Mouse (Mus musculus) adrenal gland, postnatal 25 days (tissue): Measurements from ENCODE around the gene Smim22. TPM values are rescaled to one million over a fixed set of nuclear protein-coding genes. Genes with fewer than 3 reads are reported as not detected.
A peak's percentile ranks its signal among the peaks of the same experiment; 100 is the strongest.

Experiments
- DNase-seq: peaks from one replicate; pipeline ENCODE4 v3.0.0; 2021; ENCODE audit warnings: mixed read lengths
- total RNA-seq: library from RNA; stranded (reverse); gene quantifications from 2 replicates; pipeline ENCODE4 v1.2.3, GENCODE M21; 2021

Gene Smim22
- total RNA-seq, 1 experiment from 2014 or later = not detected

GRCm38 (mm10) chr16:5008076-5008475 is 988 bp downstream of the Smim22 start:
- DNase-seq = no peak

DNA sequence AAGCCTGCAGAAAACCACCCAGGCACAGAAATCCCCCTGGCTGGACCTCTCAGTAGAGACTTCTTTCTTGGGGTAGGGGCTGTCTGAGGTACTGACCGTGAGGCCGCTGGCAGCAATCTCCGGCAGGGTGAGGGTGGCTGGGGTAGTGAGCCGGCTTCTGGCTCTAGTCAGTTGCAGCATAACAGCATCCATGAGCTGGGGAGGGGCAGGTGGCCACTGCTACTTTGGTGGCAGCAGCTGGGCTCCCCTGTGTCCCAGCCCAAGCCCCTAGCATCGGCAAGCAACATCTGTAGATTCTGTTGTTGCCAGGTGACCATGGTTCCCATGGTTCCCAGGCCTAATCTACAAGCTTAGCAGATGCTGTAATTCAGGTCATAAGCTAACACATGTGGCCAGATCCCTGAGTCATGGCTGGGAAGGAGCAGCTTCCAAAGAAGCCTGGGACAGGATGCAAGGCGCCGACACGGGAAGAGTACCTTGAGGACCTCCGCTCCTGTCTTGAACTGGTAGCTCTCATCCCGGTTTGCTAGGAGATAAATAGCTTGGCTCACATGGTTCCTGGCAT is 3.4 kb downstream of the Smim22 start:
- DNase-seq = no peak

- no peak for DNase-seq
Observed at GRCm38 (mm10) chr16:5011285-5011684, 4.2 kb downstream of the Smim22 start.

GRCm38 (mm10) chr16:5012036-5013005 is 5.2 kb downstream of the Smim22 start:
- DNase-seq = no peak

DNA sequence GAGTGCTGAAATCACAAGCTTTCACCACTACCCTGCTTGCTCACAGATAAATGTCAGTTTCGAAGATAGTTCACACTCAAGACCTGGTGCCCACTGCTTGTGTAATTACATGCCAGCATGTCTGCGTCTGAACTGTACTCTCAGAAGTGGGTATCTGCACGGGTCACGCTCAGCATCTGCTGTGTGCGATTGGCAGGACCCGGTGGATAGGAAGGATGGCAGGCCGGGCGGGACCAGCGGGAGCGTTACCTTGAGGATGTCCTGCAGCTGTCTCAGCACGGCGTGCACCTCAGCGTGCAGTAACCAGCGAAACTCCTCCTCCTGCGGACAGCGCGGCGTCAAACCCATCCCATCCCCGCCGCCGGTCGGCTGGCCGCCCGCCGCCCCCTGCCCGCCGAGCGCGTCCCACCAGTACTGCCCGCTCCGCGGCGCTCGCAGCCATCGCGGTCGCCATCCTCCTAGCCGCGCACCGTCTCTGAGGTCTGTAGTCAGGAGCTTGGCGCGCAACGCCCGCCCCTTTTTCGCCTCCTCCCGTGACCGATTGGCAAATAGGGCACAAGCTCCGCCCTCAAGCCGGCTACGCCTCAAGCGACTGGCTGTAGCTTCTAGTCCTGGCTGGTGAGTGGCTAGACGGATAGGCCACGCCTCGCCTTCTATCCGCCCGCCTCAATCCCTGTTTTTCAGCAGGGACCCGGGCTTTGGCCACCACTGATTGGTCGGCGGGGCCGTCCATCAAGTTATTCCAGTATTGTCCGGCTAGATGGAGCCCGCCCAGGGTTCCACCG is 6.2 kb downstream of the Smim22 start, which contains the start of gene Rogdi:
Gene Rogdi (minus strand): TSS at position 500 of the 785 bp plus-strand sequence.
- DNase-seq = peak; percentile 96

DNA sequence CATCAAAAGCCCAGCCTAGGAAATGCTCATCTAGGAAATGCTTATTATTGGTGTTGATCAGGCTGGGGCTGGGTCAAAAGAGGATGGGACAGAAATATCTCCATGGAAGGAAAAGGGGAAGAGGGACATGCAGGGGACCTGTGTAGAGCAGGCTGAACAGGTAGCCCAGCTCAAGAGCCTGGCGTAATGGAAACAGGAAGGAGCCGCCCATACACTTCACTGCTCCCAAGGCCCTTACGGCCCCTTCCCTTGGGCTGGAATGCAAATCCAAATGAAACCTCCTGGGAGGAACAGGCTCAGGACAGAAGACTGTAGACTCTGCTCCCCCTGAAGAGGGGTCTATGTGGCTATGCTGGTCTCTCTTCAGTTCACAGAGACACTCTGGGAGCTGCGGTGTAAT is 7.5 kb downstream of the Smim22 start:
- no peak for DNase-seq

- no peak for DNase-seq
Observed at GRCm38 (mm10) chr16:5024021-5024420, 16.9 kb downstream of the Smim22 start.

GRCm38 (mm10) chr16:5029847-5030246 is 22.8 kb downstream of the Smim22 start:
- DNase-seq = no peak

DNA sequence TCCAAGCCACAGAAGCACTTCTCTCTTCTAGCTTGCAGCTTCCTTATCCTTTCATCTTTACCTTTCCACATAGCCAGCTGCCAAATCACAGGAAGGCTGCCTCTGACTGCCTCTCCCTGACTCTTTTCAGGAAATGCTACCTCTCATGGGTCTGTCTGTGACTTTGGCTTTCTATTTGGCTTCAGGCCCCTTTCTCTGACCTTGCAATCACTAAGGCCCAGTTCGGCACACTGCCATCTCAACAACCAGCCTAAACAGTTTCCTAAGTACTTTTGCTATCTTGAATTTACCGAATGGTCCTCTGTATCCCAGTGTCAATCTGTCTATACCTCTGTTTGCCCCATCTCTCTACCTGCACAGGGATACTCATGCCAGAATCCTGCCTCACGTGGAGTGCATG is 28.5 kb downstream of the Smim22 start:
- DNase-seq = peak; percentile 24

DNA sequence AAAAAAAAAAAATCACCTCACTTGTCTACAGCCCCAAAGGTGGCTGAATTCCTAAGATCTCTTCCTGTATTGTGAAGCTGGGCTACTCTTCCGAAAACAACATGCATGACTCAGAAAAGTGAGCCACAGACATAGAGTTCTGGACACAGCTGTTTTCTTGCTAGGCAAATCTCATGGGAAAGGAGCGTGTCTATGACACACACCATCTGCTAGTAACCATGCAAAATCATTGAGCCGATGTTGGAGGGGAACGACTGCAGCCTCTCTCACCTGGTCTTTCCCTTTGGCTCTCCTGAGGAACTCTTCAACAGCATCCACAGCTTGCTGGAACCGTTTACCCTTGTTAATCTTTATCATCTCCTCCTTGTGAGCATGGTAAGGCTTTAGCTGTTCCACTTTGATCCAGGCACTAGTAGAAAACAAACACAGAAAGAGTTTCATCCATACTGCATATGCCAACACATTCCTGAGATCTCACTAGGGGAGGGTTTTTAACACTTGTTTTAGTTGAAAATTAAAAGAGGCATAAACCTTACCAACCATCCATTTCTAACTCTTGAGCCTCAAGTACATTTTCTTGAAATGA is 29.7 kb downstream of the Smim22 start:
- no peak for DNase-seq

DNA sequence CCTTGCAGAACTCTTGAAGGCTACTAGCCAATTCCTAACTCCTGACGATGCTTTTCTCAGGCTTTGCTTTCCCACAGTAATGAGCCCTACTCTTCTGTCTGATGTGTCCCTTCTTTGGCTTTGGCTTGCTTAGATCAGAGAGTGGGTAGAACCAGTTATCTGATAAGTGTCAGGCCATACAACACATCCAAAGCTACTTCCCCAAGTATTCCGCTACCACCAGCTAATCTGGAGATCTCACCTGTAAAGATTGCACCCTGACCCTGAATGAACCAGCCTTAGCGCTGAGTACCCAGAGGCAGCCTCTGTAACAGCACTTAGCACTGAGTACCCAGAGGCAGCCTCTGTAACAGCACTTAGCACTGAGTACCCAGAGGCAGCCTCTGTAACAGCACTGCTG is 38.2 kb downstream of the Smim22 start:
- DNase-seq = no peak

DNA sequence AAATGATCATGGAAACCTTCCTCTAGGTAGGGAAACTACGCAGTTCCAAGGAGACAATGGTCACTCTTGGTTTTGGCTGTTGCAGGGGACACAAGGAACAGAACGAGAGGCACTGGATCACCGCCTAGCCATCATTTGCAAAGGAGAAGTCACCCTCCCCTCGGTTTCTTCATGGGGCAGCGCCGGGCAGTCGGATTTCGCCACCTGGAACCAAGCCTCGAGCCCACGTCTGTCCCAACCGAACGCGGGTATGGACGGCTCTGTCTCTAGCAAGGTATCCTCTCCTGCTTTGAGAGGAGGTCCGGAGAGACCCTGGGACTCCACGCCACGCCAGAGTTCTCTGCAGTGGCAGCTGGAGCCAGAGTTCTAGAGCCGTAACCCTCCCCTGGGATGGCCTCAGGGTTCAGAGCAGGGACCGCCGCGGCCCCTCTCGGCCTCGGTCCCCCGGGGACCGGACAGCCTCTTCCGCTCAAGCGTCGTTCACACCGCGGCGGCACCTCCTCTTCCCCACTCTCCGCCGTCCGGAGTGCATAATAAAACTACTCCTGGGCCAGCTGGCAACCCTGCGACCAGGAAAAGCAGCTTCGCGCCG is 42.2 kb downstream of the Smim22 start:
- no peak for DNase-seq

GRCm38 (mm10) chr16:5049774-5050234 is 42.7 kb downstream of the Smim22 start, which contains the start of the genes Glyr1 and Ubn1:
Gene Glyr1, minus strand, starts transcription at chr16:5049863.
Gene Ubn1, plus strand, starts transcription at chr16:5050057.
- DNase-seq = peak; percentile 99

GRCm38 (mm10) chr16:5050251-5051110 is 43.4 kb downstream of the Smim22 start:
- DNase-seq = peak; percentile 78

Other genes with a start within 250 kb of the Smim22 start
- 103 and 116 TPM in 2 replicates for gene Cdip1, start 217.0 kb upstream of the Smim22 start, total RNA-seq
- gene 4930562C15Rik, start 171.9 kb upstream of the Smim22 start, total RNA-seq = not detected in 2 replicates
- gene Ubald1, start 127.0 kb upstream of the Smim22 start, total RNA-seq = 41.3 and 44.3 TPM in 2 replicates
- 75.1 and 85.4 TPM in 2 replicates for gene Mgrn1, start 121.0 kb upstream of the Smim22 start, total RNA-seq
- 63.9 and 76.9 TPM in 2 replicates for gene Nudt16l1, start 68.5 kb upstream of the Smim22 start, total RNA-seq
- 48.5 and 51.3 TPM in 2 replicates for gene Anks3, start 43.1 kb upstream of the Smim22 start, total RNA-seq
- gene Sept12, start 9.4 kb upstream of the Smim22 start, total RNA-seq = not detected in 2 replicates
- gene Rogdi, start 6.3 kb downstream of the Smim22 start, total RNA-seq = 19.9 and 23.8 TPM in 2 replicates
- 106 and 107 TPM in 2 replicates for gene Glyr1, start 42.6 kb downstream of the Smim22 start, total RNA-seq
- gene Ubn1, start 42.8 kb downstream of the Smim22 start, total RNA-seq = 43.6 and 46.7 TPM in 2 replicates
- gene Ppl, start 125.1 kb downstream of the Smim22 start, total RNA-seq = 1.5 and 2.2 TPM in 2 replicates
- 0.15 TPM in 1 of 2 replicates, not detected in the other for gene Sec14l5, start 139.8 kb downstream of the Smim22 start, total RNA-seq
- 30.8 and 31.5 TPM in 2 replicates for gene Nagpa, start 196.7 kb downstream of the Smim22 start, total RNA-seq
- 10.8 and 14.5 TPM in 2 replicates for gene AU021092, start 215.0 kb downstream of the Smim22 start, total RNA-seq
- gene Alg1, start 226.3 kb downstream of the Smim22 start, total RNA-seq = 37.8 and 42.6 TPM in 2 replicates
- 30.2 and 35.6 TPM in 2 replicates for gene Eef2kmt, start 248.7 kb downstream of the Smim22 start, total RNA-seq